Mouse (Mus musculus) testis, adult 2 months (tissue): ENCODE data around the gene Fnbp1.

Source experiments
- CTCF ChIP-seq: fragments of 200-500 bp; IDR thresholded peaks from 2 replicates; pipeline ENCODE4 v1.5.1; 2012; ENCODE audit warnings: low read depth, mild to moderate bottlenecking, inconsistent platforms, low read length, moderate library complexity; ENCODE audit not compliant: control insufficient read depth, insufficient read depth, insufficient replicate concordance
- POLR2A ChIP-seq: fragments of 200-500 bp; IDR thresholded peaks from 2 replicates; pipeline ENCODE4 v1.6.1; 2012; ENCODE audit warnings: low read depth, mild to moderate bottlenecking, inconsistent platforms, low read length, moderate library complexity; ENCODE audit not compliant: control insufficient read depth

DNA sequence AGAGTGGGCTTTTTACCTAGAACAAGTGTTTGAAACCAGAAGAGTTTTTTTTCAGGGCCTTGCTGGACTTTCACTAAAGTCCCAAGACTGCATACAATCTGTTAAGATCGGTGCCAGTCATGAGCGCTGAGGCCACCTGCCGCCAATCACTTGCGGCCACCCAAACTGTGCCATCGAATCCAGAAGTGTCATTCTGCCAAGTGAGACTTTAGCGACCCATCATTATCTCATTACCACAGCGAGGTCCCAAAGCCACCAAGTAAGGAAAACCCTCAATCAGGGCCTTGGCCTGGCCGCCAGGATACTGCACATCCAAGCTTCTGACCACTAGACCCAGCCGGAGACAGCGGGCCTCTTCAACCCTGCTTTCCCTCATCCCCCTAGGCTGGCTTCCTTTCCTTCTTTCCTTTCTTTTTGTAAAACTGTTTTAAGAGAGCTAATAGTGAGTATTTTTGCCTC, 2.6 kb downstream of the Fnbp1 start:
- TF ChIP-seq CTCF (no peak), POLR2A (no peak)
